Mouse (Mus musculus) embryonic facial prominence, embryonic 12.5 days (tissue): ENCODE results near the gene Shroom2. TPM values are rescaled to one million over a fixed set of nuclear protein-coding genes. Genes with fewer than 3 reads are reported as not detected.

Source experiments
- ATAC-seq: fragments of 200-750 bp; cut with Nextera tagmentation; 2 replicates; pipeline ENCODE4 v1.8.0; 2017; ENCODE audit not compliant: insufficient number of reproducible peaks, insufficient read depth, low FRiP score, low TSS enrichment
- H3K27ac ChIP-seq: fragments of 300-500 bp; sonication (generic); 2 replicates; pipeline ENCODE4 v1.5.1; 2016; ENCODE audit warnings: mild to moderate bottlenecking
- H3K27me3 ChIP-seq: fragments of 300-500 bp; sonication (generic); 2 replicates; pipeline ENCODE4 v1.6.1; 2016; ENCODE audit warnings: mild to moderate bottlenecking, moderate library complexity
- H3K36me3 ChIP-seq: fragments of 300-500 bp; sonication (generic); 2 replicates; pipeline ENCODE4 v1.6.1; 2016; ENCODE audit warnings: mild to moderate bottlenecking
- H3K4me1 ChIP-seq: fragments of 300-500 bp; sonication (generic); 2 replicates; pipeline ENCODE4 v1.6.1; 2016
- H3K4me2 ChIP-seq: fragments of 300-500 bp; sonication (generic); replicated peaks from 2 replicates; pipeline ENCODE4 v1.6.1; 2016; ENCODE audit warnings: mild to moderate bottlenecking, moderate library complexity
- H3K4me3 ChIP-seq: fragments of 300-500 bp; sonication (generic); 2 replicates; pipeline ENCODE4 v1.5.1; 2016; ENCODE audit warnings: mild to moderate bottlenecking
- H3K9ac ChIP-seq: fragments of 300-500 bp; sonication (generic); 2 replicates; pipeline ENCODE4 v1.6.1; 2016; ENCODE audit warnings: mild to moderate bottlenecking, moderate library complexity
- H3K9me3 ChIP-seq: fragments of 300-500 bp; sonication (generic); 2 replicates; pipeline ENCODE4 v1.6.1; 2016; ENCODE audit warnings: mild to moderate bottlenecking, moderate library complexity
- WGBS: fragments of 180-500 bp; shearing (Covaris S2); methylation state at CpG from one replicate; pipeline ENCODE4 v1.1.7; 2016; 5-methylcytosine and 5-hydroxymethylcytosine counted together
- polyA plus RNA-seq: library from polyadenylated mRNA; unstranded; fragments of >200 nt; fragmentation: Nextera tagmentation; extraction: Ambion mirVana; gene quantifications from 2 replicates; pipeline ENCODE4 v1.2.1, GENCODE M21; 2016

The Shroom2 gene
- polyA plus RNA-seq, 1 experiment from 2014 or later = 7.2 TPM

GRCm38 (mm10) chrX:152642627-152643026, 126.6 kb downstream of the Shroom2 start:
- H3K36me3 ChIP-seq = no peaks in the 10 kb centered on the region
- no peak overlapping the region for H3K4me2 ChIP-seq
- no peaks in the 10 kb centered on the region for H3K4me1 ChIP-seq
- 72% methylated on average over 2 of the region's 2 CpGs for WGBS
- H3K4me3 ChIP-seq = no peak overlapping the region
- H3K27me3 ChIP-seq = peaks cover 6% of the 10 kb centered on the region; the same call in 1 of the 2 replicates
- H3K27ac ChIP-seq = no peak overlapping the region
- no peak overlapping the region for H3K9ac ChIP-seq
- no peaks in the 10 kb centered on the region for H3K9me3 ChIP-seq
- ATAC-seq = no peak

GRCm38 (mm10) chrX:152635397-152635796, 133.9 kb downstream of the Shroom2 start:
- Histone ChIP-seq H3K27me3 (no peaks in the 10 kb centered on the region), H3K27ac (no peak overlapping the region), H3K36me3 (no peaks in the 10 kb centered on the region), H3K4me2 (no peak overlapping the region), H3K4me3 (no peak overlapping the region), H3K4me1 (no peaks in the 10 kb centered on the region), H3K9me3 (no peaks in the 10 kb centered on the region), H3K9ac (no peak overlapping the region)
- WGBS = 86% methylated on average over 12 of the region's 12 CpGs
- no peak for ATAC-seq

GRCm38 (mm10) chrX:152621407-152621806, 147.9 kb downstream of the Shroom2 start:
- Histone ChIP-seq H3K27ac (no peak overlapping the region), H3K9ac (no peak overlapping the region), H3K36me3 (no peaks in the 10 kb centered on the region), H3K4me2 (no peak overlapping the region), H3K9me3 (no peaks in the 10 kb centered on the region), H3K4me3 (no peak overlapping the region), H3K4me1 (no peaks in the 10 kb centered on the region), H3K27me3 (0 out of 2 replicates have a peak, but pooled peaks cover 2% of the 10 kb centered on the region)
- WGBS = 81% methylated on average over 2 of the region's 2 CpGs
- no peak for ATAC-seq

GRCm38 (mm10) chrX:152620917-152621316, 148.3 kb downstream of the Shroom2 start:
- H3K27me3 ChIP-seq = 0 out of 2 replicates have a peak, but pooled peaks cover 2% of the 10 kb centered on the region
- no peak for ATAC-seq

GRCm38 (mm10) chrX:152618464-152618863, 150.8 kb downstream of the Shroom2 start:
- Histone ChIP-seq H3K4me3 (no peak overlapping the region), H3K27me3 (0 out of 2 replicates have a peak, but pooled peaks cover 2% of the 10 kb centered on the region), H3K27ac (no peak overlapping the region), H3K36me3 (no peaks in the 10 kb centered on the region), H3K9ac (no peak overlapping the region), H3K9me3 (no peaks in the 10 kb centered on the region), H3K4me1 (no peaks in the 10 kb centered on the region), H3K4me2 (no peak overlapping the region)
- WGBS = 80% methylated on average over 1 of the region's 1 CpGs
- ATAC-seq = no peak

More at GRCm38 (mm10) chrX:152620917-152621316, 148.3 kb downstream of the Shroom2 start:
- no peaks in the 10 kb centered on the region for H3K9me3 ChIP-seq
- no peaks in the 10 kb centered on the region for H3K36me3 ChIP-seq
- H3K4me1 ChIP-seq = no peaks in the 10 kb centered on the region
- no peak overlapping the region for H3K27ac ChIP-seq
- H3K9ac ChIP-seq = no peak overlapping the region
- H3K4me2 ChIP-seq = no peak overlapping the region
- no peak overlapping the region for H3K4me3 ChIP-seq

GRCm38 (mm10) chrX:152563034-152563433, 206.2 kb downstream of the Shroom2 start, which contains the start of gene Cldn34a:
Gene Cldn34a, plus strand, starts transcription at chrX:152563334.
- H3K9me3 ChIP-seq = no peaks in the 10 kb centered on the region
- H3K36me3 ChIP-seq = no peaks in the 10 kb centered on the region
- no peak for ATAC-seq
- no peak within 1 kb of the TSS for H3K4me2 ChIP-seq
- no peaks in the 10 kb centered on the region for H3K27me3 ChIP-seq
- no peak within 1 kb of the TSS for H3K27ac ChIP-seq
- no peaks in the 10 kb centered on the region for H3K4me1 ChIP-seq
- WGBS = 69% methylated on average over 2 of the region's 2 CpGs
- no peak within 1 kb of the TSS for H3K9ac ChIP-seq
- H3K4me3 ChIP-seq = no peak within 1 kb of the TSS

Other genes starting within 250 kb of the Shroom2 start
- not detected in 2 replicates for gene Cldn34a, start 206.1 kb downstream of the Shroom2 start, polyA plus RNA-seq
- 0.51 and 0.56 TPM in 2 replicates for gene Gpr143, start 12.5 kb upstream of the Shroom2 start, polyA plus RNA-seq
- 2.3 and 2.7 TPM in 2 replicates for gene Usp51, start 237.0 kb upstream of the Shroom2 start, polyA plus RNA-seq